Mouse (Mus musculus): ENCODE results near the gene Eif4e2. TPM values are rescaled to one million over a fixed set of nuclear protein-coding genes. Genes with fewer than 3 reads are reported as not detected.

The Eif4e2 gene
- 10 to 100 TPM; 53.0 to 57.0 TPM for total RNA-seq (2021)
- long read RNA-seq, experiment 1, transcript Eif4e2-206 (7 exons, 1,807 nt): minor isoform, 6 of 51 reads
- long read RNA-seq, experiment 1, transcript Eif4e2-204 (7 exons, 1,119 nt): minor isoform, 6 of 51 reads
- long read RNA-seq, experiment 1, transcript Eif4e2-207 (8 exons, 3,473 nt): major isoform, 13 of 51 reads
- long read RNA-seq, experiment 1, partial matches to known transcripts: 3 of 51 reads
- long read RNA-seq, experiment 1, other reads (novel, unspliced or antisense): 18 of 51 reads
- long read RNA-seq, experiment 2, transcript Eif4e2-207 (8 exons, 3,473 nt): major isoform, 13 of 80 reads
- long read RNA-seq, experiment 2, transcript Eif4e2-204 (7 exons, 1,119 nt): minor isoform, 12 of 80 reads
- long read RNA-seq, experiment 2, transcript Eif4e2-206 (7 exons, 1,807 nt): minor isoform, 8 of 80 reads
- long read RNA-seq, experiment 2, transcript Eif4e2-202 (7 exons, 3,394 nt): minor isoform, 7 of 80 reads
- long read RNA-seq, experiment 2, partial matches to known transcripts: 10 of 80 reads
- long read RNA-seq, experiment 2, other reads (novel, unspliced or antisense): 29 of 80 reads

DNA sequence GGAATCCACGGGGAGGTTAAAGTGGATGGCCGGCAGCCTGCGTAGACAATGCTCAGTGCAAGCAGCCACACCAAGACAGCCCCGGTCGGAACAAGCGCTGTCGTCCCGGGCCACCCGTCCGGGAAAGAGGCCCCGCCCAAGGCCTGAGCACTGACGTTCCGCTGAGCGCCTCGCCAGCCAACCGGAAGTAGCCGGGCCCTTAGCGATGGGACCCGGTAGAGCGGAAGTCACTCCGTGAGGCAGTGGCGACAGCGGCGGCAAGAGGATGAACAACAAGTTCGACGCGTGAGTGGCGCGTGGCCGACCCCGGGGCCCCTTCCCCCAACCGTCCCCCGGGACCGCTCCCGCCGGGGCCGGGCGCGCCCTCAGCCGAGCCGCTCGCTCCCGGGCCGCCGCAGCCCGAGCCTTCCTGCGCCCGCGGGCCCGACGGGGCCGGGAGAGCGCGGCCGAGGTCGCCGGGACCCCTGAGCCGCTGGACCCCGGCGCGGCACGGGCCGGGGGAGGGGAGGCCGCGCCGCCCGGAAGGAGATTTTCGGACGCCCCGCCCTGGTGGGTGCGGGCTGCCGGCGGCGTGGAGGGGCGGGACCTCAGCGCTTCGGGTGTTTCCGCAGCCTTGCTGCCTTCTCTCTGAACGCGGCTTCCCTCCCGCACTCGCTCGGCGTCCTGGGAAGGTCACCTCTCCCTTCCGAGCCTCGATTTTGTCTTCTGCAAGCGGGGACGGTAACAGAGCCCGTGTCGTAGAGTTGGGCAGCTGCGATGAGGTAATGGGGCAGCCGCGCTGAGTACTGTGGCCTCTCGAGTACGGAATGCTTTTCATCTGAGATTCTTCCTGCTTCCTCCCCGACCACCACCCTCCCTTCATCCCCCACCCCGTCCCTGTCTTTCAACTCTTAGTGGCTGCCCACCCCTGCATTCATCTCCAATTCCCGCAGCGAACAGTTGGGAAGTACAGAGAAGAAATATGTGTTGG is at the start of gene Eif4e2:
Gene Eif4e2 (plus strand): TSS at position 180 of the 970 bp plus-strand sequence.
- peak; percentile 98 for DNase-seq
- intact Hi-C loops (cut with DNase I): no loop called here
- peak; percentile 16 for TF ChIP-seq CTCF (IDR thresholded peaks at IDR 0.05)
- H3K4me3 ChIP-seq: peak within 1 kb of the TSS; percentile 75
- peak within 1 kb of the TSS; percentile 97 for H3K27ac ChIP-seq

- no peak overlapping the region for H3K27ac ChIP-seq
- no peak overlapping the region for H3K4me3 ChIP-seq
- DNase-seq: no peak
- TF ChIP-seq CTCF (IDR thresholded peaks at IDR 0.05): no peak
- intact Hi-C loops (cut with DNase I): no loop called here
Measured at GRCm38 (mm10) chr1:87164164-87164795, 49.4 kb upstream of the Eif4e2 start.

DNA sequence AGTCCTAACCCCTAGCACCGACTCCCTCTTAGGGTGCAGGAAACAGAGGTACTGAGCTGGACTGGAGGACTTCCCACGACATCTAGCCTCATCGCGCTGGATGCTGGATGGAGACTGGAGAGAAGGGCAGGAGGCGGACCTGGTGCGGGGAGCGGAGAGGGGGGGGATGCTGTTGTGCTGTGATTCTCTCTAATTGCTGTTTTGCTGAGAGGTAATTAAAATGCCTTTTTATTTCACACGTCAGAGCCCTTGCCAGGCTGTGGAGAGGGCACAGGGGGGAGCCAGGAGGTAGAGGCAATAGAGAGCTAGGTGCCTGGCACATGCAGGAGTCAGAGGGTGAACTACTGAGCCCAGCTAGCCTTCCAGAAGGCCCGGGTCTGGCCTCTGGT is 48.9 kb upstream of the Eif4e2 start:
- DNase-seq: no peak
- Histone ChIP-seq H3K4me3 (no peak overlapping the region), H3K27ac (no peak overlapping the region)
- no peak for TF ChIP-seq CTCF (IDR thresholded peaks at IDR 0.05)
- intact Hi-C loops (cut with DNase I): no loop called here

DNA sequence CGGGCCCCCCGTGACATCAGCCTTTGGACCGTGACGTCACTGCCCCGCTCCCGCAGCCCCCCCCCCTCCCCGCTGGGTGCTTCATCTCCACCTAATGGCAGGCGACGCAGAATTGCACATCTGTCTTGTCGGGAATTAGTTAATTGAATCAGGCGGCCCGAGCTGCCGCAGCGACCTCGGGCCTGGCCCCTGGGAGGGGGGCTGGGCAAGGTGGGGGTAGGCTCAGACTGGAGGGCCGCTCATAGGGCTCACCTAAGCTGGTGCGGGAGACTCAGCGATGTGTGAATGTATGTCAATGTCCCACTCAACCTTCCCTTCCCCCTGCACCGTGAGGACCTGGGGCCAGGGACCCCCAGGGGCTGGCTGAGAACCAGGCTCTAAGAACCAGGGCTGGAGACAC is 43.3 kb upstream of the Eif4e2 start:
- Histone ChIP-seq H3K27ac (no peak overlapping the region), H3K4me3 (no peak overlapping the region)
- intact Hi-C loops (cut with DNase I): no loop called here
- TF ChIP-seq CTCF (IDR thresholded peaks at IDR 0.05): no peak
- no peak for DNase-seq

GRCm38 (mm10) chr1:87171312-87171711 is 42.4 kb upstream of the Eif4e2 start:
- intact Hi-C loops (cut with DNase I): no loop called here
- no peak overlapping the region for H3K4me3 ChIP-seq
- no peak overlapping the region for H3K27ac ChIP-seq
- no peak for TF ChIP-seq CTCF (IDR thresholded peaks at IDR 0.05)
- DNase-seq: no peak

DNA sequence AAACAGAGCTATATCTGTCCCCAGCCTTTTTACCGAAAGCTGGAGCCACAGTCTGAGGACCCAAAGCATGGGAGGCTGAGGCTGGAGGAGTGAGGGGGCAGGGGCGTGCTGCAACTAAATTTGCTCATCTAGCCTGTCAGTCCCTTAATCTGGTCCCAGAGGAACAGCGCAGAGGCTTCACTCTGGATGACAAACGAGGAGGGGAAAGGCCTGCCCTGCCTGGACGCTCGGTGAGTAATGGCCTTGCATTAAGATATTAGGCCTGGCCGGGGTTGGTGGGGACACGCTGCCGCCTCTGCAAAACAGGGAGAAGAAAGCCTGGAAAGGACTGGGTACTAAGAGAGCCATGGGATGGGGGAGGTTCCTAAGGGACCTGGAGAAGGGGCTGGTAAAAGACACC is 41.4 kb upstream of the Eif4e2 start:
- no peak for TF ChIP-seq CTCF (IDR thresholded peaks at IDR 0.05)
- no peak for DNase-seq
- no peak overlapping the region for H3K4me3 ChIP-seq
- intact Hi-C loops (cut with DNase I): no loop called here
- no peak overlapping the region for H3K27ac ChIP-seq

GRCm38 (mm10) chr1:87174006-87174955 is 39.4 kb upstream of the Eif4e2 start:
- peak; percentile 85 for TF ChIP-seq CTCF (IDR thresholded peaks at IDR 0.05)
- Histone ChIP-seq H3K27ac (no peak overlapping the region), H3K4me3 (no peak overlapping the region)
- DNase-seq: peak; percentile 72
- intact Hi-C loops (cut with DNase I): loop anchor here (1.0 kb wide), 1 partner anchor 32 kb away; no protein-coding TSS in a partner anchor

DNA sequence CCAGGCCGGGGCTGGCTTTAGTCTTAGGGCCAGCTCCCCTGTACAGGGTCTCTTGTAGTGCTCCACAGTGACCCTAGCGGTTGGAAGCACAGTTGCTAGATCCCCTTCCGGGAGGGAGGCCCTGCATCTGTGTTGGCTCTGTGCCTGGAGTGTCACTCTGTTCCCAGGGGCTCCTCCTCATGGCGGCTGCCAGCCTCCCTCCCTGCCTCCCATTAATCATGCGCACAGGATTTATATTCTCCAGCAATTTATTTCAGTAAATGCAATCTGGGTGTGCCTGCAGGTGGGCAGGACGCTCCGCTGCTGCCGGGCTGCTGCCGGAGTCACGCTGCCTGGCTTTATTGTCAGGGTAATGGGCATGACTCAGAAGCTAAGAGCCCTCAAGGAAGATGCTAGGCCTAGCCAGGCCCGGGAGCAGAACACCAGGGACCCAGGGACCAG is 37.8 kb upstream of the Eif4e2 start:
- peak; percentile 21; the same call in 1 of the 2 replicates for TF ChIP-seq CTCF (IDR thresholded peaks at IDR 0.05)
- peak; percentile 51 for DNase-seq
- intact Hi-C loops (cut with DNase I): no loop called here

GRCm38 (mm10) chr1:87180896-87181295 is 32.8 kb upstream of the Eif4e2 start:
- no peak for DNase-seq
- Histone ChIP-seq H3K4me3 (no peak overlapping the region), H3K27ac (no peak overlapping the region)
- no peak for TF ChIP-seq CTCF (IDR thresholded peaks at IDR 0.05)
- intact Hi-C loops (cut with DNase I): loop anchor here (10.0 kb wide), 1 partner anchor 536 kb away; no protein-coding TSS in a partner anchor

More for the DNA sequence above, 37.8 kb upstream of the Eif4e2 start:
- H3K27ac ChIP-seq: no peak overlapping the region
- no peak overlapping the region for H3K4me3 ChIP-seq

- intact Hi-C loops (cut with DNase I): loop anchor here (10.0 kb wide), 1 partner anchor 538 kb away; no protein-coding TSS in a partner anchor
- no peak for DNase-seq
- TF ChIP-seq CTCF (IDR thresholded peaks at IDR 0.05): no peak
- no peak within 1 kb of the TSS for H3K27ac ChIP-seq
- H3K4me3 ChIP-seq: no peak within 1 kb of the TSS
Measured at GRCm38 (mm10) chr1:87183013-87183412, 30.7 kb upstream of the Eif4e2 start, which contains the start of gene Prss56. TSS of gene Prss56 (plus strand) at chr1:87183313.

Measured in gastrocnemius, adult 2 months (tissue).